Mouse (Mus musculus): ENCODE measurements around the gene Comt.

Comt gene

DNA sequence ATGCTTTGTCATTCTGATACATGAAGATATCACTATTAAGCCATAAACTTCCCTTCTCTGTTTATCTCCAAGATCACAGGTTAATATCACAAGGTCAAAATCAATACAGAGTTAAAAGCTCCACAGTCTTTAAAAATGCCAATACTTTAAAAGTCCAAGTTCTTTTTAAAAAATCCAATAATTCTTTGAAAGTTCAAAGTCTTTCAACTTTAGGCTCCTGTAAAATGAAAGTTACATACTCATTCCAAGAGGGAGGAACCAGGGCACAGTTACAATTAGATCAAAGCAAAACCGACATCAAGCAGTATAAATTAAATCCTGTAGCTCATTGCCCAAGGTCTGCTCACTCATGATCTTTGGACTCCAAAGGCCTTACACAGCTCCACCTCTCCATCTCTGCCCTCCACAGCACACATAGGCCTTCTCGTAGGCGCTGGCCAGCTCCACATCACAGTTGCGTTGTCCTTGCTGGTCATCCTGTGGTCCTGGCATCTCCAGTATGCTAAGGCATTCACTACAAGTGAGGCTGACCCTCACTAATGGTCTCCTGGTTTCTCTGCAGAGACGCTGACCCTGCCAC lies 6.8 kb upstream of the Comt start:
- DNase-seq = no peak

GRCm38 (mm10) chr16:18430641-18431212 lies 4.1 kb upstream of the Comt start:
- no peak for DNase-seq

- DNase-seq = no peak
Measured at GRCm38 (mm10) chr16:18429641-18430040, 3.0 kb upstream of the Comt start.

GRCm38 (mm10) chr16:18428516-18429042 lies 1.9 kb upstream of the Comt start:
- no peak for DNase-seq

- no peak for DNase-seq
Measured at GRCm38 (mm10) chr16:18428011-18428515, 1.4 kb upstream of the Comt start.

DNA sequence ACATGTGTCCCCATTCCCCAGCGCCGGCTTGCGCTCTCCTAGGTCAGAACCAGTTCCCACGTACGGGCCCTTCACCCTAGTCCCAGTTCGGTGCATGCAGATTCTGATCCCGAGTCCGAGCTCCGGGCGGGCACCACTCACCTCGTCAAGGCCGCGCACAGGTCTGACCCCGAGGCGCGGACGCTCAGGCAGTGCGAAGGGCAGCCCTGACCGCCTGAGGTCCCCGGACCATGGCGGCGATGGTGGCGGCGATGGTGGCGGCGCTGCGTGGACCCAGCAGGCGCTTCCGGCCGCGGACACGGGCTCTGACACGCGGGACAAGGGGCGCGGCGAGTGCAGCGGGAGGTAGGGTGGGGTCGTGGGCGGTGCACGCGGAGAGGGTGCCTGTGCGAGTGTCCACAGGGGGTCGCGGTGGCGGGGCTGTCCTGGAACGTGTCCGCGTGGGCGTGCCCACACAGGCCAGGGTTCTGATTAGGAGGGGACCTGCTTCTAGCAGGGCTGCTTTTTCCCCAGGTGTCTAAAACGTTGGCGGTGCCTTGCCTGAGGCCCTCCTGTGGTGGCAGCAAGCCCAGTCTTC lies 349 bp downstream of the Comt start, which contains the start of gene Txnrd2:
Gene Txnrd2 (plus strand): TSS at position 170 of the 577 bp plus-strand sequence.
- DNase-seq = peak; percentile 88

DNA sequence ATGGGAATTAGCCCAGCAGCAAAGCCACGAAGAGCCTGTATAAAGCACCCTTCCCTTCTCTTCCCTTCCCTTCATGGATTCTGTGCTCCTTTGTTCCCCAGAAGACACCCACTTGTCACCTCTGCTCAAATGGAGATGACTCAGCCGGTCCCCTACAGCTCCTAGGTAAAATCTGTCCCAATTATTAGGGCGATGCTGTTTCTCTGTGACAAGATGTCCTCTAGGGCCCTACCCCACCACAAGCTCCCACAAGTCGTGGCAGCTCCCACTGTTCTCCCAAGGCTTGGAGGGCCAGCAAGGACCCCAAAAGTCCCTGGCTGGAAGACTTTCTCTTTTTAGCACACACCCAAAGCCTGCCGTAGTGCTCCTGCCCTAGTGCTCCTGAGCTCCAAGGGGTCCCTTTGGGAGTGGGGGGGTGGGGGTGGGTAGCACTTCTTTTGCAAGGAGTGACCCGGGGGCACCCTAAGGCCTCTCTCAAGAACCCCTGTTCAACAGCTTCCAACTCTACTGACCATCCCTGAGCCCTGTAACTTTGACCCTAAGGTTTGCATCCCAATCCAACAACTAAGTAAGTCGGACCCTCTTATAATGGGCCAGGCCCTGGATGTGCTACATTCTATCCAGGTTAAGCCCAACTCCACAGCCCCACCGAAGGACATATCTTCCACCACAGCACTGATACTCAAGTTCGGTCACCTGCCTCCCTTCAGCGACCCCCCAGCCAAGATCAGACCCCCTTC lies 1.0 kb downstream of the Comt start:
- DNase-seq = no peak

DNA sequence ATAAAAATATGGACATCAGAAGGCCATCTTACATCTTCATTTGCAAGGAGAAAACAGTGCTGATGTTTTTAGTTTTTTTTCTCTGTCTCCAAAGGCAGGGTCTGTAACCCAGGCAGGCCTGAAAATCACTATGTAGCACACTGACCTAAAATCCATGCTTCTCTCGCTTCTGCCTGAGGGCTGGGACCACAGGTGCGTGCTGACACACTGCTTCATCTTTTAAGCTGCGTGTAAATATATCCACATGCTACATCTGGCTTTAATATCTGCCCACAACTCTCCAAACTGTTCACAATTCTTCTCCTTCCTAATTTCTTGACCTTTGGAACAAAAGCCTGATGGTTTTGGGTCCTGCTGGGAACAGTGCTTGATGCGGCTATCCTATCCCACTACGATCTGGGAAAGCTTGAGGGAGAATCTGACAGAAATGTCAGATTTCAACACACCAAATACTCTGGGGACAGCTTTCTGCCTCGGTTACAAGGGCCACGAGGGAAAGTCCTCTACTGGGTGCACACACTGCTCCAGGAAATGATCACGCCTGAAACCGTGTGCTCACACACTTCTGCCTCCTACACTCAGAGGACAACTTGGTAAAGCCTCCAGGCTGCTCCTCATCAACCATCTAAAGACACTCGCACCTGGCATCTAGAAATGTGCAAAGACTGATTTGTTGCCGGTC lies 2.1 kb downstream of the Comt start:
- DNase-seq = no peak

GRCm38 (mm10) chr16:18423915-18424265 lies 2.8 kb downstream of the Comt start:
- DNase-seq = no peak

DNA sequence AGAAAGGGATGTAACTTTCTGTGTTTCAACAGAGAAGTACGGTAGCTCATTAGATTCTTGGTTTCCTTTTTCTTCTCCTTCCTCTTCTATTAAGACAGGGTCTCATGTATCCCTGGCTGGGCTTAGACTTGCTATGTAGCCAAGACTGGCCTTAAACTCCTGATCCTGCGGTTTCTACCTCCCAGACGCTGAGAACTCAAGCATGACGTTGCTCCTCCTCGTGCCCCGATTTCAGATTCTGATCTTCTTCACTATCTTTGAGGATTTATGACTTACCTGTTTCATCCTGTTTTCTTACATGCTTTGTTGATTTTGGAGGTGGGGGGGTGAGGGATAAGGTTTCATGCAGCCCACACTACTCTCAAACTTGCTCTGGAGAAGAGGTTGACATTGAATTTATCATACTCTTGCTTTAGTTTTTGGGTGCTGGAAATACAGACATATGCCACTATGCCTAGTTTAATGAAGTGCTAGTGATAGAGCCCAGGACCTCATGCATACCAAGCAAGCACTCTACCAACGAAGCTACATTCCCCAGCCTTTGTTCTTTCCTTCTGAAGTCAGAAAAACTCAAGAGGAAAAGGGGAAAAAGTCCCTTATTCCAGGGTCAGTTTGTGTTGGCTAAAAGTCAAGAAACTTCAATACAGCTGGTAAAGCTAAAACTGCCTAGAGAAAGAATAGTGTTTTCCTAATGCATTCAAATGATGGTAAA lies 3.3 kb downstream of the Comt start:
- DNase-seq = no peak

DNA sequence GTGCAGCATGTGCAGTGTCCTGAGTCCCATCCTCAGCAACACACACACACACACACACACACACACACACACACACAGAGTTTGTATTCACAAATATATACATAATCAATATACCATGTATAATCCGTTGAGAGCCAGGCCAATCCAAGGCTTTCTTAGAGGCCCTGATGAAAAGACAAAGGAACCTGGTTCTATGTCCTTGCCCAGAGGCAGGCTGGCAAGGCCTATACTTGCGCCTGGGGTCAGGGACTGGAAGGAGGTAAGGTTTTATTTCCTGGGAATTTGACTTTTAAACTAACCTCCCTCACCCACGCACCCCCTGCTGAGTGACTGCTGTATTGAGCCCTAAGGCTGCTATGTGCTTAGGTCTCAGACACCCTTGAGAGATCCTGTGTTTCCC lies 6.1 kb downstream of the Comt start:
- no peak for DNase-seq

- DNase-seq = no peak
Measured at GRCm38 (mm10) chr16:18419603-18420026, 7.0 kb downstream of the Comt start.

- no peak for DNase-seq
Measured at GRCm38 (mm10) chr16:18418756-18419602, 7.7 kb downstream of the Comt start.

DNA sequence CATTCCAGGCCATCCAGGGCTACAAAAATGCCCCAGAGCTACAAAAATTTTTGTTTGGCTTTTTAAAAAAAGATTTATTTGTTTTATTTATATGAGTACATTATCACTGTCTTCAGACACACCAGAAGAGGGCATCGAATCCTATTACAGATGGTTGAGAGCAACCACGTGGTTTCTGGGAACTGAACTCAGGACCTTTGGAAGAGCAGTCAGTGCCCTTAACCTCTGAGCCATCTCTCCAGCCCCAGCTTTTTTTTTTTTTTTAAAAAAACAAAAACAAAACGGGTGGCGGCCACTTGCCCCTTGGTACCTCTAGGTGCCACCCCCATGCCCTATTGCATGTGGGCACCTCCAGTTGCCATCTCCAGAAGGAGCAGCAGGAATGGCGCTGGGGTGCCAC lies 9.2 kb downstream of the Comt start:
- DNase-seq = no peak

DNA sequence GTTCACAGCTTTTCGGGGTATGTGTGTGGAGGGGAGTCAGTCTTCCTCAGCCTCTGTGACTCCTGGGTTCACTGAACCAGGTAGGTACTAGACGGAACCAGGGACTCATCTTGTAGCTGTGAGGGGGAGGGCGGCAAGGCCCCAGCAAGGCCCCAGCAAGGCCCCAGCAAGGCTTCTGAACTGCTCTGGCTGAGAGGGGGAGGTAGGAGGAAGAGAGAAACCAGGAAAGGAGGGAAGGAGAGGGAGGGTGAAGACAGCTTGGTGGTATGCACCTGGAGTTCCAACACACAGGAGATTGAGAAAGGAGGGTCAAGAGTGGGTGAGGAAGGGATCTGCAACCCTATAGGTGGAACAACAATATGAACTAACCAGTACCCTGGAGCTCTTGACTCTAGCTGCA lies 9.8 kb downstream of the Comt start:
- DNase-seq = no peak

DNA sequence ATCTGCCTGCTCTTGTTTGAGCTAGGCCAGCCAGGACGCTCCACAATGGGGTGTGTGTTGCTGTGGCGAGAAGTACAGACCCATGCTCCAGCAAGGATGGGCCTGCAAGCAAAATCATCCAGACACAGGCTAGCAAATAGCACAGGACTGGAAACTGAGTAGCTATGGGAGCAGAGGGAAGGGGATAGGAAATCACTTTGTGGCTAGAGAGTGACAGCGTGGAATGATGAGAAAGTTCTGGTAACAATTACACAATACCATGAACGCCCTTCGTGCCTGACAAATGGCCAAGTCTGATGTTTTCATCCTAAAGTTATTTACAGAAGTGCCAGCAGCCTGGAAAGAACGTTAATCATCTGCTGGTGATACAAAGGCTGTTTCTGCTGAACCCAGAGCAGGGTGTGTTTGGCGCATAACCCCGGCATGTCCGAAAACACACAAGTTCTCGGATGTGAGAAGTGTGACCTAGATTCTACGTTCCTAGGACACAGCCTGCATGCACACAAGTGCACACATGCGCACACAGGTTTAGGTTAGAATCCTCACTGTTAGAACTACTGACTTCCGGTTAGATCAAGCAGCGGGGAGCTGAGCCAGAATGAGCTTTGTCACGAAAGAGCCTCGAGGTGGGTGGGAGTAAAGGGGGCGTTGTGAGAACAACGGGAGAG lies 10.4 kb downstream of the Comt start:
- no peak for DNase-seq

- no peak for DNase-seq
Measured at GRCm38 (mm10) chr16:18413032-18413816, 13.4 kb downstream of the Comt start.

DNA sequence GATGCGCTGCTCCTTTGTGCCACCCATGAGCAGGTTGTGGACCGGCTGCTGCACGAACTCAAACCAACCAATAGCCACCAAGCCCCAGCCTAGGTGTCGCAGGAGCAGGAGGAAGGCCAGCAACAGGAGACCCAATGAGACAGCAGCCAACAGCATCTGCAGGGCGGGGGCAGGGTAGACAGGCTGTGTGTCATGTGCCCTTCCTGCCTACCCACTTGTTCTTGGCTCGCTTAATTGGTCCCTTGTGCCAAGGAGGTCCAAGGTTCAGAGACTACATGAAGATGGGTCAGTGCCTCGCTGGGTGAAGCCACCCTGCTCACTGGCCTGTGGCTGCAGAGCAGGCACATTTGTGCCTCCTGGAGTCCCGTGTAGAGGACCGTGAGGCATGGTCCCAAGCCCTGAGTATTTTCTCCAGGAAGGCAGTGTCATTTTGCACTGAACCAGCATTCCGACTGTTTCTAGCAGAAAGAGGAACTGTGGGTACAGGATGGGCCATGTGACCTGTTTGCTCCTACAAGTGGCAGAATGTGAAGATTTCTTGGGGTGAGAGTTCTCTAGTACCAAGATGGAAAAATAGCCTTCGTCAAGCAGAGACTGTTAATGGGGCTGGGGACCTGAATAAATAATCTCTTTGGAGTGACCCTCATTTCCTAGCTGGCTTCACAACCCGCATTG lies 14.7 kb downstream of the Comt start:
- peak; percentile 72 for DNase-seq

DNA sequence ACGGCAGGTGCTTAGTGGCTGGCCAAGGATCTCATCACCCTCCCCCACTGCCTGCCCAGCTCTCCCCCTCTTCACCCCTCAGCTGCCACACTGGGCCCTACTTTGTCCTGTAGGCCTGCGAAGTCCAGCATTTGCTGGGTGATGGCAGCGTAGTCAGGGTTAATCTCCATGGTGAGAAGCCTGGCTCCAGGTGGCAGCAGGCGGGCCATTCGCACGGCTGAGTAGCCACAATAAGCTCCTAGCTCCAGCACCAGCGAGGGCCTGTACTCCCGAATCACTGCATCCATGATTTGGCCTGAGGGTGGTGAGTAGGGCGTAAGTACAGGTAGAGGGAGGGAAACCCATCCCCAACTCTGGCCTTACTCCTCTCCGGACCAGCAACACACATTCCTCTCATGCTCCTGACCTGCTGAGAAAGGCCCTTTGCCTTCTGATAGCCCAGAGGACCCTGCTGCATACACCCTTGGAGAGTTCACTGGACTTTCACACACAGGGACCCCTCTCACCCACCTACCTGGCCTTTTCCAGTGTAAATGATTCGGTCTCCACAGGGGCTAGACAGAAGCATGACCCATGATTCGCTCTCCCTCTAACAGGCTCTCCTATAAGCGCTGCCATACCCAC lies 15.5 kb downstream of the Comt start:
- DNase-seq = peak; percentile 59

Data from cerebellum, adult 9-11 months (tissue).